In genomic region chr2:77709206-77709794, GRCm38 (mm10) we compare ENCODE assay signal across 9 mouse cellular contexts.
DNase-seq lines count a peak whose midpoint lies in the region; ATAC-seq and TF ChIP-seq lines count a peak whose summit lies in the region.
"Had no signal": no experiment of that assay in that cellular context is flagged by ENCODE, and none has a peak within 500 bp of the region (broad histone marks: within the 10 kb centered on the region; RNA-seq: fewer than 3 reads in every experiment).

No protein-coding gene starts in this region.

- no peaks in the 10 kb centered on the region for H3K27me3 ChIP-seq in forebrain, embryonic 13.5 days
- H3K27me3 ChIP-seq in intestine, embryonic 16.5 days (replicated peaks; ENCODE audit: control insufficient read depth, insufficient read depth, low read length): no peaks in the 10 kb centered on the region
- no peaks in the 10 kb centered on the region for H3K27me3 ChIP-seq in limb, embryonic 15.5 days
- H3K27me3 ChIP-seq in neural tube, embryonic 15.5 days (replicated peaks): no peaks in the 10 kb centered on the region
- H3K27me3 ChIP-seq: megakaryocyte, embryonic 14.5 days had no signal

- H3K4me2 ChIP-seq in forebrain, embryonic 13.5 days: peak overlapping the region; percentile 38
- peak overlapping the region; percentile 13; the same call in 1 of the 2 replicates for H3K4me2 ChIP-seq in intestine, embryonic 16.5 days (ENCODE audit: low read depth, low read length)
- H3K4me2 ChIP-seq in limb, embryonic 15.5 days: peak overlapping the region; percentile 25; the same call in 1 of the 2 replicates
- H3K4me2 ChIP-seq in neural tube, embryonic 15.5 days: peak overlapping the region; percentile 49

- no peaks in the 10 kb centered on the region for H3K36me3 ChIP-seq in forebrain, embryonic 13.5 days (ENCODE audit: poor library complexity, severe bottlenecking)
- H3K36me3 ChIP-seq in intestine, embryonic 16.5 days (ENCODE audit: control insufficient read depth, insufficient read depth, low read length): no peaks in the 10 kb centered on the region
- H3K36me3 ChIP-seq in limb, embryonic 15.5 days: no peaks in the 10 kb centered on the region
- H3K36me3 ChIP-seq in neural tube, embryonic 15.5 days: no peaks in the 10 kb centered on the region

- peak; percentile 94 for TF ChIP-seq CTCF in layer of hippocampus, adult 2 months (conservative IDR thresholded peaks at IDR 0.05)
- peak; percentile 70; the same call in 1 of the 2 replicates for TF ChIP-seq CTCF in brain, embryonic 14.5 days (IDR thresholded peaks at IDR 0.05; ENCODE audit: borderline replicate concordance, extremely low read depth, insufficient read depth, insufficient read length)

- H3K9me3 ChIP-seq in forebrain, embryonic 13.5 days (replicated peaks): no peaks in the 10 kb centered on the region
- H3K9me3 ChIP-seq in intestine, embryonic 16.5 days (ENCODE audit: control insufficient read depth, low read length): no peaks in the 10 kb centered on the region
- no peaks in the 10 kb centered on the region for H3K9me3 ChIP-seq in limb, embryonic 15.5 days
- H3K9me3 ChIP-seq in neural tube, embryonic 15.5 days (replicated peaks): no peaks in the 10 kb centered on the region

- no peak overlapping the region for H3K27ac ChIP-seq in layer of hippocampus, adult 2 months
- no peak overlapping the region for H3K27ac ChIP-seq in forebrain, embryonic 13.5 days
- no peak overlapping the region for H3K27ac ChIP-seq in intestine, embryonic 16.5 days (ENCODE audit: low read length)
- no peak overlapping the region for H3K27ac ChIP-seq in limb, embryonic 15.5 days
- H3K27ac ChIP-seq in neural tube, embryonic 15.5 days (replicated peaks): no peak overlapping the region

- peak overlapping the region; percentile 23; the same call in 1 of the 2 replicates for H3K4me3 ChIP-seq in layer of hippocampus, adult 2 months
- no peak overlapping the region for H3K4me3 ChIP-seq in forebrain, embryonic 13.5 days
- H3K4me3 ChIP-seq in intestine, embryonic 16.5 days (ENCODE audit: low read length): no peak overlapping the region
- H3K4me3 ChIP-seq in limb, embryonic 15.5 days: no peak overlapping the region
- H3K4me3 ChIP-seq in neural tube, embryonic 15.5 days (replicated peaks): 0 out of 2 replicates have a peak overlapping the region, but pooled peaks have one; percentile 19
- H3K4me3 ChIP-seq: megakaryocyte, embryonic 14.5 days had no signal

- peak; percentile 29 to 60 for DNase-seq in layer of hippocampus, adult 2 months (ENCODE audit: low spot score in 2 of 2)
- no peak for DNase-seq in layer of hippocampus, postnatal 25 days (ENCODE audit: extremely low spot score in 1 of 2, low spot score in 1 of 2)
- DNase-seq in brain, embryonic 14.5 days (ENCODE audit: low read depth): peak; percentile 86
- DNase-seq in gastrocnemius, postnatal 25 days: no peak

- no peak for TF ChIP-seq POLR2A in brain, embryonic 14.5 days (IDR thresholded peaks at IDR 0.05; ENCODE audit: borderline replicate concordance, extremely low read depth, insufficient read depth, insufficient read length, poor library complexity, severe bottlenecking)

- no peaks in the 10 kb centered on the region for H3K4me1 ChIP-seq in forebrain, embryonic 13.5 days
- H3K4me1 ChIP-seq in intestine, embryonic 16.5 days (ENCODE audit: control insufficient read depth, insufficient read depth, low read length): no peaks in the 10 kb centered on the region
- H3K4me1 ChIP-seq in limb, embryonic 15.5 days: no peaks in the 10 kb centered on the region
- H3K4me1 ChIP-seq in neural tube, embryonic 15.5 days: 0 out of 2 replicates have a peak, but pooled peaks cover 5% of the 10 kb centered on the region
- H3K4me1 ChIP-seq: megakaryocyte, embryonic 14.5 days had no signal

- 24% methylated on average over 7 of the region's 7 CpGs for WGBS in forebrain, embryonic 13.5 days
- 27% methylated on average over 7 of the region's 7 CpGs for WGBS in intestine, embryonic 16.5 days
- WGBS in limb, embryonic 15.5 days: 24% methylated on average over 7 of the region's 7 CpGs
- 29% methylated on average over 7 of the region's 7 CpGs for WGBS in neural tube, embryonic 15.5 days

- H3K9ac ChIP-seq in forebrain, embryonic 13.5 days: no peak overlapping the region
- H3K9ac ChIP-seq in intestine, embryonic 16.5 days (ENCODE audit: low read depth, low read length): no peak overlapping the region
- H3K9ac ChIP-seq in limb, embryonic 15.5 days: no peak overlapping the region
- no peak overlapping the region for H3K9ac ChIP-seq in neural tube, embryonic 15.5 days (replicated peaks)

- peak; percentile 79 for ATAC-seq in forebrain, embryonic 13.5 days
- ATAC-seq in intestine, embryonic 16.5 days: no peak
- ATAC-seq in limb, embryonic 15.5 days (ENCODE audit: insufficient number of reproducible peaks, low FRiP score, low TSS enrichment, low read depth): no peak
- peak; percentile 57; the same call in 1 of the 2 replicates for ATAC-seq in neural tube, embryonic 15.5 days (ENCODE audit: low FRiP score)

Comparison
In these comparisons a context has a peak if more than half of its experiments do, and no peak if none do; other contexts are left out.
1. DNase-seq: peak in layer of hippocampus, adult 2 months (2 of 2) and brain, embryonic 14.5 days (single experiment); none in layer of hippocampus, postnatal 25 days (0 of 2) and gastrocnemius, postnatal 25 days (single experiment).
2. H3K4me3 ChIP-seq: peak in layer of hippocampus, adult 2 months (single experiment) and neural tube, embryonic 15.5 days (single experiment); none in forebrain, embryonic 13.5 days (single experiment), intestine, embryonic 16.5 days (single experiment) and limb, embryonic 15.5 days (single experiment).
3. ATAC-seq: peak in forebrain, embryonic 13.5 days (single experiment) and neural tube, embryonic 15.5 days (single experiment); none in intestine, embryonic 16.5 days (single experiment) and limb, embryonic 15.5 days (single experiment).
4. Peak in every context shown above with its lines, with median percentiles within 50 percentile points of each other: H3K4me2 ChIP-seq.